10 mouse cellular contexts compared by ENCODE assay signal in genomic region chr1:138844166-138844565, GRCm38 (mm10). TPM values are rescaled to one million over a fixed set of nuclear protein-coding genes. Genes with fewer than 3 reads are reported as not detected.
DNase-seq lines count a peak whose midpoint lies in the region; ATAC-seq and TF ChIP-seq lines count a peak whose summit lies in the region.
"Had no signal": no experiment of that assay in that cellular context is flagged by ENCODE, and none has a peak within 500 bp of the region (broad histone marks: within the 10 kb centered on the region; RNA-seq: fewer than 3 reads in every experiment).

No protein-coding gene starts in this region.

- no peaks in the 10 kb centered on the region for H3K36me3 ChIP-seq in kidney, embryonic 15.5 days
- no peaks in the 10 kb centered on the region for H3K36me3 ChIP-seq in limb, embryonic 11.5 days (ENCODE audit: control insufficient read depth, insufficient read depth, low read length)
- no peaks in the 10 kb centered on the region for H3K36me3 ChIP-seq in neural tube, embryonic 14.5 days (ENCODE audit: control insufficient read depth, insufficient read depth, low read length)

- peak overlapping the region; percentile 59; the same call in 1 of the 2 replicates for H3K4me2 ChIP-seq in kidney, embryonic 15.5 days
- peak overlapping the region; percentile 51 for H3K4me2 ChIP-seq in limb, embryonic 11.5 days (ENCODE audit: low read depth, severe bottlenecking)
- 0 out of 2 replicates have a peak overlapping the region, but pooled peaks have one; percentile 8 for H3K4me2 ChIP-seq in neural tube, embryonic 14.5 days (ENCODE audit: low read depth, low read length)

- no peak for TF ChIP-seq CTCF in embryonic fibroblast, embryonic 13.5 days (IDR thresholded peaks at IDR 0.05; ENCODE audit: borderline replicate concordance, insufficient read depth, low read length)

- 8% methylated on average over 3 of the region's 3 CpGs for WGBS in kidney, embryonic 15.5 days
- WGBS in limb, embryonic 11.5 days: 0% methylated on average over 3 of the region's 3 CpGs
- 1% methylated on average over 3 of the region's 3 CpGs for WGBS in neural tube, embryonic 14.5 days

- H3K9me3 ChIP-seq in kidney, embryonic 15.5 days (replicated peaks): no peaks in the 10 kb centered on the region
- H3K9me3 ChIP-seq in limb, embryonic 11.5 days (ENCODE audit: control insufficient read depth, low read length): no peaks in the 10 kb centered on the region
- H3K9me3 ChIP-seq in neural tube, embryonic 14.5 days (ENCODE audit: control insufficient read depth, low read length): no peaks in the 10 kb centered on the region

- H3K4me1 ChIP-seq in kidney, embryonic 15.5 days: peaks cover 48% of the 10 kb centered on the region
- no peaks in the 10 kb centered on the region for H3K4me1 ChIP-seq in embryonic fibroblast, embryonic 13.5 days (ENCODE audit: control insufficient read depth, insufficient read depth, low read length)
- H3K4me1 ChIP-seq in limb, embryonic 11.5 days (ENCODE audit: control insufficient read depth, insufficient read depth, low read length): peaks cover 11% of the 10 kb centered on the region
- 0 out of 2 replicates have a peak, but pooled peaks cover 6% of the 10 kb centered on the region for H3K4me1 ChIP-seq in neural tube, embryonic 14.5 days (ENCODE audit: control insufficient read depth, insufficient read depth, low read length)

- peaks cover 94% of the 10 kb centered on the region for H3K27me3 ChIP-seq in kidney, embryonic 15.5 days
- peaks cover 16% of the 10 kb centered on the region for H3K27me3 ChIP-seq in limb, embryonic 11.5 days (ENCODE audit: control insufficient read depth, insufficient read depth, low read length)
- peaks cover 41% of the 10 kb centered on the region for H3K27me3 ChIP-seq in neural tube, embryonic 14.5 days (ENCODE audit: control insufficient read depth, insufficient read depth, low read length)

- no peak overlapping the region for H3K27ac ChIP-seq in kidney, embryonic 15.5 days
- no peak overlapping the region for H3K27ac ChIP-seq in embryonic fibroblast, embryonic 13.5 days (ENCODE audit: insufficient read depth, low read length)
- H3K27ac ChIP-seq in limb, embryonic 11.5 days (replicated peaks; ENCODE audit: low read depth, low read length): peak overlapping the region; percentile 96
- no peak overlapping the region for H3K27ac ChIP-seq in neural tube, embryonic 14.5 days (ENCODE audit: low read depth, low read length)
- H3K27ac ChIP-seq: liver, embryonic 14.5 days had no signal

- no peak for TF ChIP-seq POLR2A in embryonic fibroblast, embryonic 13.5 days (IDR thresholded peaks at IDR 0.05; ENCODE audit: low read depth, low read length)

- no peak for DNase-seq in kidney, postnatal 25 days
- DNase-seq in limb, embryonic 11.5 days (ENCODE audit: low spot score): peak; percentile 68
- no peak for DNase-seq in layer of hippocampus, postnatal 25 days (ENCODE audit: extremely low spot score in 1 of 2, low spot score in 1 of 2)
- no peak for DNase-seq in spleen, postnatal 14 days (ENCODE audit: low spot score in 2 of 2)
- DNase-seq in gastrocnemius, adult 18-20 months (ENCODE audit: low spot score): no peak
- DNase-seq: right cerebral cortex, adult 18-20 months had no signal

- ATAC-seq in kidney, embryonic 15.5 days (replicated peaks; ENCODE audit: low FRiP score): no peak
- no peak for ATAC-seq in limb, embryonic 11.5 days (ENCODE audit: insufficient number of reproducible peaks, low FRiP score, low TSS enrichment, low read depth)
- ATAC-seq in neural tube, embryonic 14.5 days (ENCODE audit: low read depth): no peak

- no peak overlapping the region for H3K9ac ChIP-seq in kidney, embryonic 15.5 days
- peak overlapping the region; percentile 66 for H3K9ac ChIP-seq in limb, embryonic 11.5 days (ENCODE audit: low read length)
- H3K9ac ChIP-seq in neural tube, embryonic 14.5 days (replicated peaks; ENCODE audit: low read depth, low read length): no peak overlapping the region
- H3K9ac ChIP-seq: liver, embryonic 14.5 days had no signal

- peak overlapping the region; percentile 36; the same call in 1 of the 2 replicates for H3K4me3 ChIP-seq in kidney, embryonic 15.5 days (replicated peaks)
- H3K4me3 ChIP-seq in embryonic fibroblast, embryonic 13.5 days (ENCODE audit: insufficient read depth, low read length): peak overlapping the region; percentile 29
- peak overlapping the region; percentile 80 for H3K4me3 ChIP-seq in limb, embryonic 11.5 days (ENCODE audit: low read depth, low read length)
- no peak overlapping the region; the same call in 1 of the 2 replicates for H3K4me3 ChIP-seq in neural tube, embryonic 14.5 days (ENCODE audit: low read depth, low read length)

RNA-seq across cellular contexts. Expression of gene Lhx9, which starts 4.2 kb away (rescaled TPM):
- polyA plus RNA-seq in kidney, embryonic 15.5 days (2015; fragmentation: Nextera tagmentation; extraction: Ambion mirVana): 0.33 and 0.38 TPM in 2 replicates
- 11.6 and 18.7 TPM in 2 replicates for polyA plus RNA-seq in embryonic fibroblast, embryonic 13.5 days (2011; ENCODE audit: insufficient read length, low read depth, missing spikeins)
- polyA plus RNA-seq in limb, embryonic 11.5 days (2014; fragmentation: Nextera tagmentation; extraction: Ambion mirVana): 108 and 116 TPM in 2 replicates
- 4.9 and 6.1 TPM in 2 replicates for polyA plus RNA-seq in neural tube, embryonic 14.5 days (2014; fragmentation: Nextera tagmentation; extraction: Ambion mirVana)
- total RNA-seq in layer of hippocampus, postnatal 25 days (2021): 10 to 100 TPM; 11.1 to 14.9 TPM
- total RNA-seq in gastrocnemius, adult 18-20 months (2021): not detected

RNA-seq across cellular contexts. Expression of gene 2310009B15Rik, which starts 12.5 kb away (rescaled TPM):
- 42.3 and 44.7 TPM in 2 replicates for polyA plus RNA-seq in kidney, embryonic 15.5 days (2015; fragmentation: Nextera tagmentation; extraction: Ambion mirVana)
- 10.9 and 12.2 TPM in 2 replicates for polyA plus RNA-seq in embryonic fibroblast, embryonic 13.5 days (2011; ENCODE audit: insufficient read length, low read depth, missing spikeins)
- polyA plus RNA-seq in limb, embryonic 11.5 days (2014; fragmentation: Nextera tagmentation; extraction: Ambion mirVana): 54.2 and 60.4 TPM in 2 replicates
- polyA plus RNA-seq in neural tube, embryonic 14.5 days (2014; fragmentation: Nextera tagmentation; extraction: Ambion mirVana): 32.7 and 34.3 TPM in 2 replicates
- 10 to 100 TPM; 23.9 to 24.7 TPM for total RNA-seq in layer of hippocampus, postnatal 25 days (2021)
- total RNA-seq in gastrocnemius, adult 18-20 months (2021): 10 to 100 TPM; 14.8 to 15.2 TPM

Comparison
In these comparisons a context has a peak if more than half of its experiments do, and no peak if none do; other contexts are left out.
1. H3K4me2 ChIP-seq: peak in every context shown above with its lines; median percentile 59 in kidney, embryonic 15.5 days; 51 in limb, embryonic 11.5 days; 8 in neural tube, embryonic 14.5 days.